Mouse (Mus musculus) brain, embryonic 14.5 days (tissue): ENCODE results near the gene Fam163b.

Source experiments
- CTCF ChIP-seq: fragments of 200-500 bp; IDR thresholded peaks from 2 replicates; pipeline ENCODE4 v1.5.1; 2012; ENCODE audit warnings: inconsistent platforms, mild to moderate bottlenecking, moderate library complexity, borderline replicate concordance; ENCODE audit not compliant: insufficient read depth, insufficient read length; ENCODE audit errors: extremely low read depth
- POLR2A ChIP-seq: fragments of 200-500 bp; IDR thresholded peaks from 2 replicates; pipeline ENCODE4 v1.6.1; 2012; ENCODE audit warnings: mild to moderate bottlenecking, inconsistent platforms, borderline replicate concordance; ENCODE audit not compliant: poor library complexity, insufficient read depth, insufficient read length, severe bottlenecking; ENCODE audit errors: extremely low read depth

- TF ChIP-seq CTCF (no peak), POLR2A (no peak)
These were observed 54.1 kb downstream of the Fam163b start for GRCm38 (mm10) chr2:27088071-27088644.
